Comparison of ENCODE assay signal across 9 mouse cellular contexts in genomic region chr5:53948606-53949266, GRCm38 (mm10). TPM values are rescaled to one million over a fixed set of nuclear protein-coding genes. Genes with fewer than 3 reads are reported as not detected.
DNase-seq lines count a peak whose midpoint lies in the region; ATAC-seq lines count a peak whose summit lies in the region.
"Had no signal": no experiment of that assay in that cellular context is flagged by ENCODE, and none has a peak within 500 bp of the region (broad histone marks: within the 10 kb centered on the region; RNA-seq: fewer than 3 reads in every experiment).

No protein-coding gene starts in this region.

- peak; percentile 22 for DNase-seq in embryo, embryonic 10.5 days (ENCODE audit: low spot score)
- DNase-seq in embryo, embryonic 11 days, result no peak
- DNase-seq in kidney, postnatal 14 days, result peak; percentile 82
- DNase-seq in naive thymus-derived CD4-positive, alpha-beta T cell, adult 2 months (ENCODE audit: low read depth), result peak; percentile 13
- no peak for DNase-seq in hindbrain, embryonic 10.5 days (ENCODE audit: low spot score)
- no peak for DNase-seq in left cerebral cortex, postnatal 4 days

- ATAC-seq in heart, embryonic 12.5 days (ENCODE audit: insufficient number of reproducible peaks, low FRiP score), result peak; percentile 61; the same call in 1 of the 2 replicates
- no peak for ATAC-seq in forebrain, embryonic 16.5 days

- peaks cover 21% of the 10 kb centered on the region for H3K4me1 ChIP-seq in heart, embryonic 12.5 days (replicated peaks)
- H3K4me1 ChIP-seq in hindbrain, embryonic 10.5 days (replicated peaks), result no peaks in the 10 kb centered on the region
- H3K4me1 ChIP-seq in forebrain, embryonic 16.5 days (replicated peaks; ENCODE audit: control insufficient read depth, insufficient read depth, low read length), result peaks cover 10% of the 10 kb centered on the region

- peaks cover 7% of the 10 kb centered on the region; the same call in 1 of the 2 replicates for H3K27me3 ChIP-seq in heart, embryonic 12.5 days (replicated peaks)
- no peaks in the 10 kb centered on the region for H3K27me3 ChIP-seq in hindbrain, embryonic 10.5 days (ENCODE audit: insufficient read depth, poor library complexity, severe bottlenecking)
- H3K27me3 ChIP-seq in forebrain, embryonic 16.5 days (replicated peaks; ENCODE audit: control insufficient read depth, insufficient read depth, low read length), result no peaks in the 10 kb centered on the region

- H3K4me2 ChIP-seq in heart, embryonic 12.5 days, result no peak overlapping the region
- no peak overlapping the region for H3K4me2 ChIP-seq in forebrain, embryonic 16.5 days (ENCODE audit: low read length)

- H3K36me3 ChIP-seq in heart, embryonic 12.5 days, result no peaks in the 10 kb centered on the region
- no peaks in the 10 kb centered on the region for H3K36me3 ChIP-seq in hindbrain, embryonic 10.5 days
- no peaks in the 10 kb centered on the region for H3K36me3 ChIP-seq in forebrain, embryonic 16.5 days (ENCODE audit: control insufficient read depth, insufficient read depth)

- 61% methylated on average over 8 of the region's 8 CpGs for WGBS in heart, embryonic 12.5 days
- 85% methylated on average over 8 of the region's 8 CpGs for WGBS in hindbrain, embryonic 10.5 days
- 88% methylated on average over 8 of the region's 8 CpGs for WGBS in forebrain, embryonic 16.5 days

- H3K4me3 ChIP-seq in heart, embryonic 12.5 days, result no peak overlapping the region
- H3K4me3 ChIP-seq in hindbrain, embryonic 10.5 days, result no peak overlapping the region
- H3K4me3 ChIP-seq in forebrain, embryonic 16.5 days (replicated peaks; ENCODE audit: low read length), result no peak overlapping the region

- H3K9me3 ChIP-seq in heart, embryonic 12.5 days (replicated peaks), result no peaks in the 10 kb centered on the region
- H3K9me3 ChIP-seq in hindbrain, embryonic 10.5 days, result no peaks in the 10 kb centered on the region
- no peaks in the 10 kb centered on the region for H3K9me3 ChIP-seq in forebrain, embryonic 16.5 days (ENCODE audit: control insufficient read depth, low read length)

- H3K27ac ChIP-seq in heart, embryonic 12.5 days (ENCODE audit: poor library complexity, severe bottlenecking), result peak overlapping the region; percentile 51
- no peak overlapping the region for H3K27ac ChIP-seq in hindbrain, embryonic 10.5 days
- H3K27ac ChIP-seq in forebrain, embryonic 16.5 days (ENCODE audit: low read length), result no peak overlapping the region
- H3K27ac ChIP-seq: hindbrain, postnatal 0 days had no signal

- H3K9ac ChIP-seq in heart, embryonic 12.5 days, result no peak overlapping the region
- H3K9ac ChIP-seq in forebrain, embryonic 16.5 days (replicated peaks; ENCODE audit: low read depth, low read length), result no peak overlapping the region

- intact Hi-C loops in left cerebral cortex, postnatal 4 days (cut with DNase I), result no loop called here

RNA-seq across cellular contexts. Expression of gene Stim2, which starts 49.6 kb away (rescaled TPM):
- polyA plus RNA-seq in heart, embryonic 12.5 days (2016; fragmentation: Nextera tagmentation; extraction: Ambion mirVana), result 15.7 and 17.9 TPM in 2 replicates
- polyA plus RNA-seq in hindbrain, embryonic 10.5 days (2016; fragmentation: Nextera tagmentation; extraction: Ambion mirVana), result 13.9 and 14.7 TPM in 2 replicates
- 10 to 100 TPM; 48.5 to 50.2 TPM for total RNA-seq in left cerebral cortex, postnatal 4 days (2021)
- 23.2 and 36.1 TPM in 2 replicates for polyA plus RNA-seq in forebrain, embryonic 16.5 days (2015; fragmentation: Nextera tagmentation; extraction: Ambion mirVana)

Comparison
In these comparisons a context has a peak if more than half of its experiments do, and no peak if none do; other contexts are left out.
1. DNase-seq: peak in embryo, embryonic 10.5 days (single experiment), kidney, postnatal 14 days (single experiment) and naive thymus-derived CD4-positive, alpha-beta T cell, adult 2 months (single experiment); none in embryo, embryonic 11 days (single experiment), hindbrain, embryonic 10.5 days (single experiment) and left cerebral cortex, postnatal 4 days (single experiment).